ENCODE assay signal across 32 mouse cellular contexts in genomic region chr11:67114901-67115300, GRCm38 (mm10). TPM values are rescaled to one million over a fixed set of nuclear protein-coding genes. Genes with fewer than 3 reads are reported as not detected.
A peak's percentile ranks its signal among the peaks of the same experiment; 100 is the strongest.
DNase-seq lines count a peak whose midpoint lies in the region; TF ChIP-seq lines count a peak whose summit lies in the region.
"Had no signal": no experiment of that assay in that cellular context is flagged by ENCODE, and none has a peak within 500 bp of the region (broad histone marks: within the 10 kb centered on the region; RNA-seq: fewer than 3 reads in every experiment).

No protein-coding gene starts in this region.

- in situ Hi-C loops in CH12.LX (cut with MboI; ENCODE audit: low pct_ligation_motif_present, low pct_unique_long_range_greater_than_20kb, low sequenced_read_pairs) = loop anchor here (5.0 kb wide), 3 partner anchors 117 to 527 kb away; no protein-coding TSS in a partner anchor

- TF ChIP-seq EP300 in CH12.LX (IDR thresholded peaks at IDR 0.05; ENCODE audit: low read length) = no peak

- dilution Hi-C loops in CH12.LX (cut with MboI; ENCODE audit: extremely low pct_ligation_motif_present, extremely low pct_unique_long_range_greater_than_20kb, low sequenced_read_pairs) = no loop called here

- peak overlapping the region; percentile 73 for H3K4me3 ChIP-seq in gastrocnemius, adult 2 months
- H3K4me3 ChIP-seq in CH12.LX (replicated peaks in 1 of 3; ENCODE audit: low read depth in 2 of 3, low read length in 2 of 3, poor library complexity in 1 of 3) = no peak overlapping the region
- H3K4me3 ChIP-seq: embryonic facial prominence, embryonic 10.5 days; embryonic facial prominence, embryonic 13.5 days; erythroblast, embryonic 14.5 days; forebrain, embryonic 12.5 days; forebrain, embryonic 15.5 days; heart, adult 2 months; heart, embryonic 10.5 days; heart, embryonic 13.5 days had no signal

- no peak overlapping the region for H3K9ac ChIP-seq in CH12.LX (ENCODE audit: insufficient read depth, low read depth)
- H3K9ac ChIP-seq: embryonic facial prominence, embryonic 13.5 days; forebrain, embryonic 12.5 days; forebrain, embryonic 15.5 days; heart, embryonic 13.5 days; hindbrain, embryonic 14.5 days had no signal

- intact Hi-C loops in gastrocnemius, adult 2 months (cut with DNase I) = no loop called here
- intact Hi-C loops in gastrocnemius, postnatal 14 days (cut with DNase I; ENCODE audit: low total_unique reads) = loop anchor here (5.0 kb wide), 1 partner anchor 122 kb away; the partner anchor contains the start of gene Myh4

- no peak for TF ChIP-seq POLR2A in CH12.LX (IDR thresholded peaks at IDR 0.05; ENCODE audit: low read depth, low read length)

- H3K4me1 ChIP-seq in CH12.LX (ENCODE audit: control insufficient read depth in 1 of 2, insufficient read depth in 2 of 2) = peaks cover 12 to 52% of the 10 kb centered on the region in 2 experiments
- H3K4me1 ChIP-seq: embryonic facial prominence, embryonic 13.5 days; forebrain, embryonic 12.5 days; forebrain, embryonic 15.5 days; heart, embryonic 13.5 days had no signal

- H3K79me2 ChIP-seq in CH12.LX (replicated peaks; ENCODE audit: control insufficient read depth, extremely low read depth, insufficient read depth, poor library complexity, severe bottlenecking) = peaks cover 5% of the 10 kb centered on the region; the same call in 1 of the 2 replicates

- peak overlapping the region; percentile 97 for H3K27ac ChIP-seq in gastrocnemius, adult 2 months
- peak overlapping the region; percentile 56; the same call in 1 of the 2 replicates for H3K27ac ChIP-seq in CH12.LX (ENCODE audit: insufficient read depth, low read depth)
- H3K27ac ChIP-seq: embryonic facial prominence, embryonic 10.5 days; embryonic facial prominence, embryonic 13.5 days; forebrain, embryonic 12.5 days; forebrain, embryonic 15.5 days; heart, adult 2 months; heart, embryonic 10.5 days; heart, embryonic 13.5 days; hindbrain, embryonic 14.5 days; hindbrain, postnatal 0 days had no signal

- no peak for TF ChIP-seq CTCF in gastrocnemius, adult 2 months (IDR thresholded peaks at IDR 0.05)
- TF ChIP-seq CTCF in CH12.LX (conservative IDR thresholded peaks at IDR 0.05 in 1 of 2, IDR thresholded peaks at IDR 0.05 in 1 of 2; ENCODE audit: low read depth in 2 of 2, low read length in 2 of 2) = no peak

- no peak overlapping the region for H3K4me2 ChIP-seq in CH12.LX (ENCODE audit: insufficient read depth, low read depth, poor library complexity, severe bottlenecking)
- H3K4me2 ChIP-seq: embryonic facial prominence, embryonic 13.5 days; forebrain, embryonic 12.5 days; forebrain, embryonic 15.5 days; heart, embryonic 13.5 days; hindbrain, embryonic 14.5 days had no signal

- TF ChIP-seq RAD21 in CH12.LX (IDR thresholded peaks at IDR 0.05; ENCODE audit: low read depth, low read length) = no peak

- H3K27me3 ChIP-seq in CH12.LX (replicated peaks) = no peaks in the 10 kb centered on the region
- H3K27me3 ChIP-seq: embryonic facial prominence, embryonic 13.5 days; forebrain, embryonic 15.5 days had no signal

- no peaks in the 10 kb centered on the region for H3K9me3 ChIP-seq in CH12.LX (replicated peaks; ENCODE audit: low read length)
- H3K9me3 ChIP-seq: embryonic facial prominence, embryonic 10.5 days; embryonic facial prominence, embryonic 13.5 days; forebrain, embryonic 12.5 days; forebrain, embryonic 15.5 days; heart, embryonic 10.5 days; heart, embryonic 13.5 days had no signal

- no peaks in the 10 kb centered on the region for H3K36me3 ChIP-seq in CH12.LX (replicated peaks in 1 of 2; ENCODE audit: control insufficient read depth in 1 of 2, insufficient read depth in 1 of 2, low read length in 1 of 2)
- H3K36me3 ChIP-seq: embryonic facial prominence, embryonic 10.5 days; embryonic facial prominence, embryonic 13.5 days; forebrain, embryonic 12.5 days; forebrain, embryonic 15.5 days; heart, embryonic 10.5 days; heart, embryonic 13.5 days had no signal

- peak; percentile 89 for DNase-seq in gastrocnemius, adult 2 months
- no peak for DNase-seq in gastrocnemius, postnatal 10 days
- DNase-seq in CH12.LX (ENCODE audit: extremely low read depth) = no peak
- DNase-seq in gastrocnemius, postnatal 14 days = peak; percentile 62
- DNase-seq in skeletal muscle tissue, adult 2 months (ENCODE audit: low read depth, low spot score) = peak; percentile 98
- DNase-seq in layer of hippocampus, postnatal 25 days (ENCODE audit: extremely low spot score in 1 of 2, low spot score in 1 of 2) = no peak
- DNase-seq in cerebellum, adult 9-11 months = no peak
- DNase-seq: adrenal gland, postnatal 10 days; adrenal gland, postnatal 36 days; B cell, adult 2 months; cerebellum, adult 18-20 months; cerebellum, adult 9-10 months; cerebellum, postnatal 25 days; embryo, embryonic 11 days; heart, adult 2 months; heart, postnatal 14 days; heart, postnatal 4 days; kidney, adult 18-20 months had no signal

TF ChIP-seq in CH12.LX, 34 proteins besides CTCF, POLR2A, EP300 and RAD21:
- TF ChIP-seq KAT2A (IDR thresholded peaks at IDR 0.05; ENCODE audit: insufficient replicate concordance, low read length) (no peak), SIN3A (IDR thresholded peaks at IDR 0.05; ENCODE audit: low read length) (no peak), ELF1 (IDR thresholded peaks at IDR 0.05; ENCODE audit: low read depth, low read length) (no peak), MYC (IDR thresholded peaks at IDR 0.05; ENCODE audit: low read depth, low read length) (no peak), MAZ (IDR thresholded peaks at IDR 0.05; ENCODE audit: low read depth, low read length) (no peak), TBP (conservative IDR thresholded peaks at IDR 0.05; ENCODE audit: low read depth, low read length) (no peak), HCFC1 (IDR thresholded peaks at IDR 0.05; ENCODE audit: low read depth, low read length) (no peak), MXI1 (IDR thresholded peaks at IDR 0.05; ENCODE audit: low read depth, low read length) (no peak), ZKSCAN1 (IDR thresholded peaks at IDR 0.05; ENCODE audit: borderline replicate concordance, low read depth, low read length) (no peak)

RNA-seq across cellular contexts. Expression of gene Myh3, which starts 36.8 kb away (rescaled TPM):
- total RNA-seq in gastrocnemius, adult 2 months (2021) = 10 to 100 TPM in 1 of 2 experiments, 1 to 10 TPM in 1; 7.8 to 15.3 TPM
- 100 to 1,000 TPM in 1 of 2 experiments, 10 to 100 TPM in 1; 79.0 to 104 TPM for total RNA-seq in gastrocnemius, postnatal 10 days (2021)
- total RNA-seq in CH12.LX (2012; rRNA removed) = 0.55 and 0.64 TPM in 2 replicates
- 0.08 and 0.12 TPM in 2 replicates for total RNA-seq in CH12.LX (2014; rRNA removed)
- polyA plus RNA-seq in CH12.LX (2012; ENCODE audit: insufficient read length, low read depth) = 0.26 and 0.29 TPM in 2 replicates
- total RNA-seq in gastrocnemius, postnatal 14 days (2021) = 10 to 100 TPM; 33.8 to 49.2 TPM
- under 1 TPM; 0.59 to 0.66 TPM for total RNA-seq in layer of hippocampus, postnatal 25 days (2021)
- total RNA-seq: common myeloid progenitor, adult 5-6 weeks; heart, adult 2 months; heart, postnatal 14 days had no signal
- polyA plus RNA-seq: erythroblast, embryonic 14.5 days; heart, adult 2 months had no signal

RNA-seq across cellular contexts. Expression of gene Myh2, which starts 55.9 kb away (rescaled TPM):
- 1,000 to 10,000 TPM; 1,238 to 3,712 TPM for total RNA-seq in gastrocnemius, adult 2 months (2021)
- 1,000 to 10,000 TPM; 1,145 to 1,256 TPM for total RNA-seq in gastrocnemius, postnatal 10 days (2021)
- 0.08 TPM in 2 replicates for total RNA-seq in CH12.LX (2012; rRNA removed)
- 0.04 TPM in 1 of 2 replicates, not detected in the other for total RNA-seq in CH12.LX (2014; rRNA removed)
- polyA plus RNA-seq in CH12.LX (2012; ENCODE audit: insufficient read length, low read depth) = 0.04 TPM in 1 of 2 replicates, not detected in the other
- 1,000 to 10,000 TPM; 1,817 to 1,833 TPM for total RNA-seq in gastrocnemius, postnatal 14 days (2021)
- total RNA-seq in layer of hippocampus, postnatal 25 days (2021) = under 1 TPM; 0.16 to 0.17 TPM
- total RNA-seq: common myeloid progenitor, adult 5-6 weeks; ES-E14; heart, adult 2 months; heart, postnatal 14 days had no signal
- polyA plus RNA-seq: erythroblast, embryonic 14.5 days; forebrain, embryonic 15.5 days; heart, adult 2 months; heart, embryonic 10.5 days; heart, embryonic 13.5 days; hindbrain, embryonic 11.5 days; inflammation-experienced regulatory T-cells, adult 6 months; Patski had no signal

Comparison
In these comparisons a context has a peak if more than half of its experiments do, and no peak if none do; other contexts are left out.
1. DNase-seq: peak in gastrocnemius, adult 2 months (single experiment), gastrocnemius, postnatal 14 days (single experiment) and skeletal muscle tissue, adult 2 months (single experiment); none in gastrocnemius, postnatal 10 days (single experiment), CH12.LX (single experiment), layer of hippocampus, postnatal 25 days (0 of 2) and cerebellum, adult 9-11 months (single experiment).
2. RNA of gene Myh3, which starts 36.8 kb away (total RNA-seq): 79.0 to 104 TPM in gastrocnemius, postnatal 10 days, 33.8 to 49.2 TPM in gastrocnemius, postnatal 14 days and 7.8 to 15.3 TPM in gastrocnemius, adult 2 months; 0.59 to 0.66 TPM in layer of hippocampus, postnatal 25 days and 0.08 to 0.64 TPM in CH12.LX; every median in the first group is over 4 times any median in the second.
3. RNA of gene Myh2, which starts 55.9 kb away (total RNA-seq): 1,238 to 3,712 TPM in gastrocnemius, adult 2 months, 1,817 to 1,833 TPM in gastrocnemius, postnatal 14 days and 1,145 to 1,256 TPM in gastrocnemius, postnatal 10 days; 0.16 to 0.17 TPM in layer of hippocampus, postnatal 25 days and 0.04 to 0.08 TPM in CH12.LX; every median in the first group is over 100 times any median in the second.